9 mouse cellular contexts compared by ENCODE assay signal in the genomic region with DNA sequence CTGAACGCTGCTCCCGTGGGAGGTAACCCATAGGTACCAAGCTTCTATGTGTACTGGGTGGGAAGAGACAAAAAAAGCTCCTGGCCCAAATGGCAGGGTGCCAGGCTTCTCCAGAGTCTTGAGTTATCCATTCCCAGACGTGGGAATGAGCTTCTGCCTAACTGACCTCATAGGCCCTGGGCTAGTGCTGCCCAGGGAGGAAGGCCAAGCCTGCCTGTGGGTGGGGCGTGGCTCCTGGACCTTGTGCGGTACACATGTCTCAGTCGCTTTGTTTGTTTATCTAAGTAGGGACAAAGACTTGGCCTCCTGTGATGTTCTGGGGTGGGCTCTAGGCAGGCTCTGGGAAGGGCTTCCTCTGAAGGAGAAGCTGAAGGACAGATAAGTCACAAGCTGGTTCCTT. TPM values are rescaled to one million over a fixed set of nuclear protein-coding genes. Genes with fewer than 3 reads are reported as not detected.
DNase-seq lines count a peak whose midpoint lies in the region; ATAC-seq and TF ChIP-seq lines count a peak whose summit lies in the region.
"Had no signal": no experiment of that assay in that cellular context is flagged by ENCODE, and none has a peak within 500 bp of the region (broad histone marks: within the 10 kb centered on the region; RNA-seq: fewer than 3 reads in every experiment).

No protein-coding gene starts in this region.

- no peaks in the 10 kb centered on the region for H3K36me3 ChIP-seq in hindbrain, embryonic 15.5 days
- H3K36me3 ChIP-seq in hindbrain, embryonic 11.5 days (ENCODE audit: control insufficient read depth, insufficient read depth, low read length), result no peaks in the 10 kb centered on the region
- no peaks in the 10 kb centered on the region for H3K36me3 ChIP-seq in heart, postnatal 0 days (replicated peaks; ENCODE audit: control insufficient read depth, insufficient read depth, low read length)
- H3K36me3 ChIP-seq in lung, embryonic 16.5 days (ENCODE audit: control insufficient read depth, insufficient read depth, low read length), result no peaks in the 10 kb centered on the region

- no peak for TF ChIP-seq CTCF in heart, postnatal 0 days (IDR thresholded peaks at IDR 0.05; ENCODE audit: low read depth)

- H3K27ac ChIP-seq in hindbrain, embryonic 15.5 days (replicated peaks), result no peak overlapping the region
- no peak overlapping the region for H3K27ac ChIP-seq in hindbrain, embryonic 11.5 days (ENCODE audit: low read depth, low read length)
- peak overlapping the region; percentile 76 for H3K27ac ChIP-seq in heart, postnatal 0 days (ENCODE audit: low read depth)
- H3K27ac ChIP-seq in lung, embryonic 16.5 days (ENCODE audit: low read length), result 0 out of 2 replicates have a peak overlapping the region, but pooled peaks have one; percentile 21

- H3K4me1 ChIP-seq in hindbrain, embryonic 15.5 days (replicated peaks), result peaks cover 11% of the 10 kb centered on the region
- no peaks in the 10 kb centered on the region for H3K4me1 ChIP-seq in hindbrain, embryonic 11.5 days (replicated peaks; ENCODE audit: control insufficient read depth, insufficient read depth, low read length)
- 0 out of 2 replicates have a peak, but pooled peaks cover 6% of the 10 kb centered on the region for H3K4me1 ChIP-seq in heart, postnatal 0 days (ENCODE audit: control insufficient read depth, insufficient read depth)
- peaks cover 9% of the 10 kb centered on the region; the same call in 1 of the 2 replicates for H3K4me1 ChIP-seq in lung, embryonic 16.5 days (replicated peaks; ENCODE audit: control insufficient read depth, insufficient read depth, low read length)

- H3K4me3 ChIP-seq in hindbrain, embryonic 15.5 days, result no peak overlapping the region
- no peak overlapping the region for H3K4me3 ChIP-seq in hindbrain, embryonic 11.5 days (ENCODE audit: low read depth, low read length)
- H3K4me3 ChIP-seq in heart, postnatal 0 days (ENCODE audit: low read depth, low read length), result no peak overlapping the region
- H3K4me3 ChIP-seq in lung, embryonic 16.5 days (ENCODE audit: low read length), result no peak overlapping the region

- no peak for TF ChIP-seq EP300 in heart, postnatal 0 days (IDR thresholded peaks at IDR 0.05; ENCODE audit: low read depth)

- no peaks in the 10 kb centered on the region for H3K27me3 ChIP-seq in hindbrain, embryonic 15.5 days
- H3K27me3 ChIP-seq in hindbrain, embryonic 11.5 days (ENCODE audit: control insufficient read depth, insufficient read depth, low read length), result no peaks in the 10 kb centered on the region
- no peaks in the 10 kb centered on the region for H3K27me3 ChIP-seq in heart, postnatal 0 days (ENCODE audit: control insufficient read depth, insufficient read depth, low read length)
- H3K27me3 ChIP-seq in lung, embryonic 16.5 days (ENCODE audit: control insufficient read depth, insufficient read depth, low read depth, low read length), result no peaks in the 10 kb centered on the region

- no peak overlapping the region for H3K9ac ChIP-seq in hindbrain, embryonic 15.5 days
- H3K9ac ChIP-seq in hindbrain, embryonic 11.5 days (ENCODE audit: low read depth, low read length), result no peak overlapping the region
- no peak overlapping the region for H3K9ac ChIP-seq in heart, postnatal 0 days (replicated peaks; ENCODE audit: low read depth, low read length)
- H3K9ac ChIP-seq in lung, embryonic 16.5 days (ENCODE audit: low read length), result no peak overlapping the region
- H3K9ac ChIP-seq: liver, postnatal 0 days had no signal

- WGBS in hindbrain, embryonic 15.5 days, result 64% methylated on average over 6 of the region's 6 CpGs
- 50% methylated on average over 6 of the region's 6 CpGs for WGBS in hindbrain, embryonic 11.5 days
- 37% methylated on average over 6 of the region's 6 CpGs for WGBS in heart, postnatal 0 days
- WGBS in lung, embryonic 16.5 days, result 34% methylated on average over 6 of the region's 6 CpGs

- DNase-seq in hindbrain, embryonic 11.5 days (ENCODE audit: low spot score), result no peak
- DNase-seq in cerebellum, adult 9-10 months, result peak; percentile 53
- peak; percentile 17 for DNase-seq in heart, postnatal 0 days (ENCODE audit: low spot score)
- no peak for DNase-seq in layer of hippocampus, adult 9-10 months (ENCODE audit: low spot score)
- no peak for DNase-seq in B cell, adult 2 months
- DNase-seq in adrenal gland, postnatal 4 days (ENCODE audit: low spot score in 2 of 2), result no peak
- DNase-seq: liver, postnatal 0 days had no signal

- no peaks in the 10 kb centered on the region for H3K9me3 ChIP-seq in hindbrain, embryonic 15.5 days
- H3K9me3 ChIP-seq in hindbrain, embryonic 11.5 days (ENCODE audit: control insufficient read depth, low read length), result no peaks in the 10 kb centered on the region
- H3K9me3 ChIP-seq in heart, postnatal 0 days (replicated peaks; ENCODE audit: control insufficient read depth, low read length), result no peaks in the 10 kb centered on the region
- no peaks in the 10 kb centered on the region for H3K9me3 ChIP-seq in lung, embryonic 16.5 days (ENCODE audit: control insufficient read depth, low read length)

- H3K4me2 ChIP-seq in hindbrain, embryonic 15.5 days, result no peak overlapping the region
- no peak overlapping the region for H3K4me2 ChIP-seq in hindbrain, embryonic 11.5 days (replicated peaks; ENCODE audit: low read depth, low read length)
- no peak overlapping the region for H3K4me2 ChIP-seq in heart, postnatal 0 days (ENCODE audit: low read depth, low read length)
- H3K4me2 ChIP-seq in lung, embryonic 16.5 days (ENCODE audit: low read depth, low read length), result no peak overlapping the region

- ATAC-seq in hindbrain, embryonic 15.5 days (ENCODE audit: low FRiP score, low read depth), result 0 out of 2 replicates have a peak, but pooled peaks have one; percentile 34
- ATAC-seq in hindbrain, embryonic 11.5 days (ENCODE audit: low FRiP score), result no peak
- peak; percentile 82 for ATAC-seq in heart, postnatal 0 days (ENCODE audit: insufficient read depth, low read depth)
- peak; percentile 86 for ATAC-seq in lung, embryonic 16.5 days (ENCODE audit: low read depth)
- ATAC-seq: liver, postnatal 0 days had no signal

RNA-seq across cellular contexts. Expression of a gene that starts 11.2 kb away (rescaled TPM):
- polyA plus RNA-seq in hindbrain, embryonic 15.5 days (2015; fragmentation: Nextera tagmentation; extraction: Ambion mirVana), result 3.8 and 4.1 TPM in 2 replicates
- polyA plus RNA-seq in hindbrain, embryonic 11.5 days (2014; fragmentation: Nextera tagmentation; extraction: Ambion mirVana), result 3.0 and 3.7 TPM in 2 replicates
- total RNA-seq in heart, postnatal 0 days (2014; rRNA removed; ENCODE audit: low replicate concordance), result 7.4 TPM in 1 of 2 replicates, not detected in the other
- polyA plus RNA-seq in heart, postnatal 0 days (2015; fragmentation: Nextera tagmentation; extraction: Ambion mirVana), result 30.8 and 33.7 TPM in 2 replicates
- 0.70 and 0.98 TPM in 2 replicates for polyA plus RNA-seq in lung, embryonic 16.5 days (2015; fragmentation: Nextera tagmentation; extraction: Ambion mirVana)
- total RNA-seq in adrenal gland, postnatal 4 days (2021), result 10 to 100 TPM in 1 of 2 experiments, 1 to 10 TPM in 1; 4.9 to 18.5 TPM
- polyA plus RNA-seq: liver, postnatal 0 days had no signal

RNA-seq across cellular contexts. Expression of a gene that starts 52.6 kb away (rescaled TPM):
- polyA plus RNA-seq in hindbrain, embryonic 15.5 days (2015; fragmentation: Nextera tagmentation; extraction: Ambion mirVana), result 67.6 and 67.9 TPM in 2 replicates
- 68.5 and 71.5 TPM in 2 replicates for polyA plus RNA-seq in hindbrain, embryonic 11.5 days (2014; fragmentation: Nextera tagmentation; extraction: Ambion mirVana)
- total RNA-seq in heart, postnatal 0 days (2014; rRNA removed; ENCODE audit: low replicate concordance), result 21.1 and 31.0 TPM in 2 replicates
- polyA plus RNA-seq in heart, postnatal 0 days (2015; fragmentation: Nextera tagmentation; extraction: Ambion mirVana), result 27.5 and 29.6 TPM in 2 replicates
- polyA plus RNA-seq in lung, embryonic 16.5 days (2015; fragmentation: Nextera tagmentation; extraction: Ambion mirVana), result 53.3 and 55.6 TPM in 2 replicates
- 10 to 100 TPM; 14.4 to 20.4 TPM for total RNA-seq in adrenal gland, postnatal 4 days (2021)

Comparison
In these comparisons a context has a peak if more than half of its experiments do, and no peak if none do; other contexts are left out.
1. H3K27ac ChIP-seq: peak in heart, postnatal 0 days (single experiment) and lung, embryonic 16.5 days (single experiment); none in hindbrain, embryonic 15.5 days (single experiment) and hindbrain, embryonic 11.5 days (single experiment).
2. DNase-seq: peak in cerebellum, adult 9-10 months (single experiment) and heart, postnatal 0 days (single experiment); none in hindbrain, embryonic 11.5 days (single experiment), layer of hippocampus, adult 9-10 months (single experiment), B cell, adult 2 months (0 of 2) and adrenal gland, postnatal 4 days (0 of 2).